Mouse (Mus musculus): ENCODE results near the gene Nat8f4.
"Not testable (repeated sequence)": the region's sequence is repeated elsewhere in the genome, so short reads cannot be mapped to it uniquely, and the experiment has no call there.

- peak; percentile 66 for TF ChIP-seq CTCF (IDR thresholded peaks at IDR 0.05; ENCODE audit: low read depth)
- TF ChIP-seq EP300 (IDR thresholded peaks at IDR 0.05; ENCODE audit: low read depth): not testable (repeated sequence)
Observed at GRCm38 (mm10) chr6:85915539-85916513, 11.1 kb upstream of the Nat8f4 start, which contains the start of gene Nat8f1.

All from liver, embryonic 14.5 days (tissue).